Mouse (Mus musculus) MEL (cell line): ENCODE results near the gene Prr18. TPM values are rescaled to one million over a fixed set of nuclear protein-coding genes. Genes with fewer than 3 reads are reported as not detected.

Experiments used
- DNase-seq: peaks from one replicate; pipeline ENCODE4 v3.0.0; 2011; ENCODE audit warnings: low read depth, low spot score
- H3K27ac ChIP-seq: 2 replicates; pipeline ENCODE4 v1.5.1; 2012; ENCODE audit warnings: low read depth, mild to moderate bottlenecking, control low read depth, low read length, moderate library complexity; ENCODE audit not compliant: control insufficient read depth
- H3K27me3 ChIP-seq, 2 experiments: fragments of 150-350 bp in 1 of 2; sonication (generic) in 1 of 2; 2 replicates each; pipeline ENCODE4 v1.6.1; 2012; ENCODE audit warnings: low read length in 2 of 2, mild to moderate bottlenecking in 2 of 2, improper control_type of control experiment in 1 of 2, moderate library complexity in 1 of 2; ENCODE audit not compliant: insufficient read depth in 2 of 2, control insufficient read depth in 1 of 2
- H3K36me3 ChIP-seq, 2 experiments: 2 replicates each; pipeline ENCODE4 v1.6.1; 2012 to 2014; ENCODE audit warnings: low read length in 2 of 2, improper control_type of control experiment in 1 of 2, inconsistent platforms in 1 of 2, mild to moderate bottlenecking in 1 of 2; ENCODE audit not compliant: insufficient read depth in 2 of 2, control insufficient read depth in 1 of 2
- H3K4me1 ChIP-seq, 2 experiments: fragments of 150-350 bp in 1 of 2; sonication (generic) in 1 of 2; 2 replicates each; pipeline ENCODE4 v1.6.1; 2012; ENCODE audit warnings: low read length in 2 of 2, improper control_type of control experiment in 1 of 2, mild to moderate bottlenecking in 1 of 2; ENCODE audit not compliant: insufficient read depth in 2 of 2, control insufficient read depth in 1 of 2
- H3K4me3 ChIP-seq, 2 experiments: fragments of 150-350 bp in 1 of 2; sonication (generic) in 1 of 2; 2 replicates each; pipeline ENCODE4 v1.5.1; 2012; ENCODE audit warnings: low read depth in 2 of 2, low read length in 2 of 2, mild to moderate bottlenecking in 2 of 2, moderate library complexity in 2 of 2, control low read depth in 1 of 2, improper control_type of control experiment in 1 of 2; ENCODE audit not compliant: control insufficient read depth in 1 of 2, insufficient read depth in 1 of 2
- H3K79me2 ChIP-seq: 2 replicates; pipeline ENCODE4 v1.6.1; 2012; ENCODE audit warnings: mild to moderate bottlenecking, low read length, moderate library complexity; ENCODE audit not compliant: control insufficient read depth, poor library complexity, insufficient read depth
- H3K9ac ChIP-seq: 2 replicates; pipeline ENCODE4 v1.6.1; 2012; ENCODE audit warnings: low read depth, mild to moderate bottlenecking, control low read depth, low read length, moderate library complexity; ENCODE audit not compliant: control insufficient read depth, poor library complexity, severe bottlenecking
- H3K9me3 ChIP-seq: fragments of 150-350 bp; sonication (generic); replicated peaks from 2 replicates; pipeline ENCODE4 v1.6.1; 2012; ENCODE audit warnings: mild to moderate bottlenecking, low read length, improper control_type of control experiment, moderate library complexity; ENCODE audit not compliant: insufficient read depth
- BHLHE40 ChIP-seq: IDR thresholded peaks from 2 replicates; pipeline ENCODE4 v1.6.1; 2012; ENCODE audit warnings: low read depth, mild to moderate bottlenecking, inconsistent platforms, low read length, improper control_type of control experiment, borderline replicate concordance
- CHD1 ChIP-seq: IDR thresholded peaks from 2 replicates; pipeline ENCODE4 v1.6.1; 2012; ENCODE audit warnings: low read depth, mild to moderate bottlenecking, inconsistent platforms, low read length, improper control_type of control experiment
- CTCF ChIP-seq, 3 experiments: IDR thresholded peaks in 2 of 3; conservative IDR thresholded peaks in 1 of 3; 2 replicates each; pipeline ENCODE4 v1.5.1; 2011 to 2012; ENCODE audit warnings: low read length in 3 of 3, low read depth in 2 of 3, mild to moderate bottlenecking in 2 of 3, improper control_type of control experiment in 1 of 3, inconsistent platforms in 1 of 3, mixed read lengths in 1 of 3, moderate library complexity in 1 of 3; ENCODE audit not compliant: control insufficient read depth in 1 of 3, insufficient read depth in 1 of 3, poor library complexity in 1 of 3, severe bottlenecking in 1 of 3
- E2F4 ChIP-seq: IDR thresholded peaks from 2 replicates; pipeline ENCODE4 v1.6.1; 2011; ENCODE audit warnings: low read depth, low read length, improper control_type of control experiment, borderline replicate concordance
- ELF1 ChIP-seq: IDR thresholded peaks from 2 replicates; pipeline ENCODE4 v1.6.1; 2014; ENCODE audit warnings: low read depth, mild to moderate bottlenecking, inconsistent platforms, low read length, improper control_type of control experiment, moderate library complexity
- ETS1 ChIP-seq: IDR thresholded peaks from 2 replicates; pipeline ENCODE4 v1.6.1; 2012; ENCODE audit warnings: low read depth, mild to moderate bottlenecking, inconsistent platforms, low read length, improper control_type of control experiment, moderate library complexity
- GABPA ChIP-seq: IDR thresholded peaks from 2 replicates; pipeline ENCODE4 v1.6.1; 2012; ENCODE audit warnings: low read depth, mild to moderate bottlenecking, inconsistent platforms, low read length, improper control_type of control experiment, moderate library complexity
- HCFC1 ChIP-seq: IDR thresholded peaks from 2 replicates; pipeline ENCODE4 v1.6.1; 2012; ENCODE audit warnings: low read depth, mild to moderate bottlenecking, inconsistent platforms, low read length, improper control_type of control experiment, moderate library complexity
- JUND ChIP-seq: IDR thresholded peaks from 2 replicates; pipeline ENCODE4 v1.6.1; 2011; ENCODE audit warnings: low read depth, mild to moderate bottlenecking, improper control_type of control experiment, low read length
- MAFK ChIP-seq: IDR thresholded peaks from 2 replicates; pipeline ENCODE4 v1.6.1; 2011; ENCODE audit warnings: low read depth, mild to moderate bottlenecking, low read length, improper control_type of control experiment, borderline replicate concordance
- MAX ChIP-seq: IDR thresholded peaks from 2 replicates; pipeline ENCODE4 v1.6.1; 2011; ENCODE audit warnings: low read length, improper control_type of control experiment
- MAZ ChIP-seq: IDR thresholded peaks from 2 replicates; pipeline ENCODE4 v1.6.1; 2012; ENCODE audit warnings: low read depth, mild to moderate bottlenecking, inconsistent platforms, low read length, improper control_type of control experiment
- MEF2A ChIP-seq: IDR thresholded peaks from 2 replicates; pipeline ENCODE4 v1.6.1; 2014; ENCODE audit warnings: low read depth, mild to moderate bottlenecking, inconsistent platforms, low read length, improper control_type of control experiment; ENCODE audit not compliant: poor library complexity, insufficient replicate concordance, severe bottlenecking; ENCODE audit errors: extremely low read depth
- MYC ChIP-seq: IDR thresholded peaks from 2 replicates; pipeline ENCODE4 v1.6.1; 2011; ENCODE audit warnings: low read depth, mild to moderate bottlenecking, low read length, improper control_type of control experiment, moderate library complexity
- NRF1 ChIP-seq: IDR thresholded peaks from 2 replicates; pipeline ENCODE4 v1.6.1; 2014; ENCODE audit warnings: low read depth, mild to moderate bottlenecking, inconsistent platforms, low read length, improper control_type of control experiment, moderate library complexity; ENCODE audit not compliant: poor library complexity, insufficient read depth, severe bottlenecking
- POLR2A ChIP-seq, 2 experiments: IDR thresholded peaks; 2 replicates each; pipeline ENCODE4 v1.6.1; 2011 to 2012; ENCODE audit warnings: low read length in 2 of 2, mild to moderate bottlenecking in 2 of 2, control low read depth in 1 of 2, improper control_type of control experiment in 1 of 2, low read depth in 1 of 2, moderate library complexity in 1 of 2; ENCODE audit not compliant: control insufficient read depth in 1 of 2, insufficient read depth in 1 of 2, poor library complexity in 1 of 2
- RAD21 ChIP-seq: IDR thresholded peaks from 2 replicates; pipeline ENCODE4 v1.6.1; 2011; ENCODE audit warnings: mild to moderate bottlenecking, low read depth, low read length, improper control_type of control experiment
- ZC3H11A ChIP-seq: IDR thresholded peaks from 2 replicates; pipeline ENCODE4 v1.6.1; 2012; ENCODE audit warnings: low read depth, mild to moderate bottlenecking, inconsistent platforms, low read length, improper control_type of control experiment
- ZKSCAN1 ChIP-seq: IDR thresholded peaks from 2 replicates; pipeline ENCODE4 v1.6.1; 2012; ENCODE audit warnings: low read depth, mild to moderate bottlenecking, inconsistent platforms, low read length, improper control_type of control experiment, moderate library complexity
- ZMIZ1 ChIP-seq: IDR thresholded peaks from 2 replicates; pipeline ENCODE4 v1.6.1; 2012; ENCODE audit warnings: low read depth, mild to moderate bottlenecking, inconsistent platforms, low read length, improper control_type of control experiment, moderate library complexity
- ZNF384 ChIP-seq: IDR thresholded peaks from 2 replicates; pipeline ENCODE4 v1.6.1; 2012; ENCODE audit warnings: low read depth, mild to moderate bottlenecking, inconsistent platforms, low read length, improper control_type of control experiment
- polyA plus RNA-seq, 2 experiments: library from polyadenylated mRNA; stranded (reverse) in 1 of 2; unstranded in 1 of 2; fragments of >175 nt in 1 of 2; fragments of >200 nt in 1 of 2; gene quantifications; 2 replicates each; pipeline versions ENCODE4 v1.2.1 to v1.2.4; 2012; ENCODE audit warnings: low replicate concordance in 2 of 2, low read depth in 1 of 2; ENCODE audit not compliant: insufficient read length in 2 of 2, insufficient read depth in 1 of 2, missing spikeins in 1 of 2
- total RNA-seq: library from RNA; depleted of rRNA; stranded (reverse); fragments of 300-350 nt; gene quantifications from 2 replicates; pipeline ENCODE4 v1.2.3, GENCODE M21; 2012

The Prr18 gene
- total and polyA plus RNA-seq, 3 experiments, result 0.04 to 0.10 TPM; not detected in 1

GRCm38 (mm10) chr17:8342706-8343105 lies 5.4 kb downstream of the Prr18 start:
- no peaks in the 10 kb centered on the region for H3K36me3 ChIP-seq
- no peak overlapping the region for H3K27ac ChIP-seq
- no peaks in the 10 kb centered on the region for H3K27me3 ChIP-seq
- H3K9ac ChIP-seq, result no peak overlapping the region
- no peak overlapping the region for H3K4me3 ChIP-seq
- no peaks in the 10 kb centered on the region for H3K9me3 ChIP-seq
- H3K79me2 ChIP-seq, result no peaks in the 10 kb centered on the region
- no peaks in the 10 kb centered on the region for H3K4me1 ChIP-seq
- TF ChIP-seq ZKSCAN1 (no peak), NRF1 (no peak), MEF2A (no peak), JUND (no peak), ETS1 (no peak), RAD21 (no peak), MAX (no peak), BHLHE40 (no peak)
- DNase-seq, result no peak

GRCm38 (mm10) chr17:8343416-8343815 lies 6.2 kb downstream of the Prr18 start:
- TF ChIP-seq NRF1 (no peak), CTCF (IDR thresholded peaks at IDR 0.05 in 2 of 3, conservative IDR thresholded peaks at IDR 0.05 in 1 of 3; ENCODE audit: control insufficient read depth in 1 of 3, insufficient read depth in 1 of 3, low read depth in 2 of 3, low read length in 3 of 3, poor library complexity in 1 of 3, severe bottlenecking in 1 of 3) (no peak), MEF2A (no peak), ZMIZ1 (no peak), MYC (no peak), HCFC1 (no peak), ZC3H11A (no peak), RAD21 (no peak), GABPA (no peak)
- Histone ChIP-seq H3K4me3 (no peak overlapping the region), H3K36me3 (no peaks in the 10 kb centered on the region), H3K4me1 (no peaks in the 10 kb centered on the region), H3K9ac (no peak overlapping the region), H3K27ac (no peak overlapping the region), H3K27me3 (no peaks in the 10 kb centered on the region), H3K9me3 (no peaks in the 10 kb centered on the region), H3K79me2 (no peaks in the 10 kb centered on the region)
- DNase-seq, result no peak

GRCm38 (mm10) chr17:8347765-8348285 lies 10.6 kb downstream of the Prr18 start:
- Histone ChIP-seq H3K36me3 (no peaks in the 10 kb centered on the region), H3K79me2 (no peaks in the 10 kb centered on the region), H3K27me3 (no peaks in the 10 kb centered on the region; a peak in 3 of 4 replicates), H3K9ac (no peak overlapping the region), H3K9me3 (no peaks in the 10 kb centered on the region), H3K4me3 (no peak overlapping the region), H3K27ac (no peak overlapping the region), H3K4me1 (no peaks in the 10 kb centered on the region)
- TF ChIP-seq MYC (no peak), E2F4 (no peak), ZNF384 (no peak), MAZ (no peak), POLR2A (IDR thresholded peaks at IDR 0.05; ENCODE audit: control insufficient read depth in 1 of 2, insufficient read depth in 1 of 2, low read depth in 1 of 2, low read length in 2 of 2, poor library complexity in 1 of 2) (no peak), CHD1 (no peak), ELF1 (no peak), MAFK (no peak)
- no peak for DNase-seq
